Mouse (Mus musculus): ENCODE measurements around the gene Slc27a1. TPM values are rescaled to one million over a fixed set of nuclear protein-coding genes. Genes with fewer than 3 reads are reported as not detected.

Slc27a1 gene
- total RNA-seq, 2 experiments from 2014 or later: 141 to 234 TPM

GRCm38 (mm10) chr8:71579009-71579408 lies 10.3 kb downstream of the Slc27a1 start:
- DNase-seq (ENCODE audit: low spot score in 2 of 2): no peak

- DNase-seq (ENCODE audit: low spot score in 2 of 2): no peak
Observed at GRCm38 (mm10) chr8:71579476-71579875, 10.8 kb downstream of the Slc27a1 start.

GRCm38 (mm10) chr8:71580201-71580600 lies 11.5 kb downstream of the Slc27a1 start:
- DNase-seq (ENCODE audit: low spot score in 2 of 2): no peak

GRCm38 (mm10) chr8:71586891-71587290 lies 18.2 kb downstream of the Slc27a1 start:
- peak in 1 of 2 experiments; percentile 60 for DNase-seq (ENCODE audit: low spot score in 2 of 2)

- no peak for DNase-seq (ENCODE audit: low spot score in 2 of 2)
Observed at GRCm38 (mm10) chr8:71588762-71589161, 20.1 kb downstream of the Slc27a1 start.

GRCm38 (mm10) chr8:71591017-71591416 lies 22.3 kb downstream of the Slc27a1 start:
- DNase-seq (ENCODE audit: low spot score in 2 of 2): no peak

- DNase-seq (ENCODE audit: low spot score in 2 of 2): peak; percentile 95 to 97
Observed at GRCm38 (mm10) chr8:71591471-71592373, 23.0 kb downstream of the Slc27a1 start, which contains the start of gene Pgls. TSS of gene Pgls (plus strand) at chr8:71592176.

- peak; percentile 77 to 78 for DNase-seq (ENCODE audit: low spot score in 2 of 2)
Observed at GRCm38 (mm10) chr8:71592374-71593170, 23.9 kb downstream of the Slc27a1 start.

- DNase-seq (ENCODE audit: low spot score in 2 of 2): no peak
Observed at GRCm38 (mm10) chr8:71593556-71594323, 25.1 kb downstream of the Slc27a1 start.

GRCm38 (mm10) chr8:71594324-71594722 lies 25.6 kb downstream of the Slc27a1 start:
- DNase-seq (ENCODE audit: low spot score in 2 of 2): no peak

GRCm38 (mm10) chr8:71595862-71596261 lies 27.2 kb downstream of the Slc27a1 start:
- peak; percentile 93 for DNase-seq (ENCODE audit: low spot score in 2 of 2)

- DNase-seq (ENCODE audit: low spot score in 2 of 2): no peak
Observed at GRCm38 (mm10) chr8:71596384-71596783, 27.7 kb downstream of the Slc27a1 start.

- no peak for DNase-seq (ENCODE audit: low spot score in 2 of 2)
Observed at GRCm38 (mm10) chr8:71596798-71597197, 28.1 kb downstream of the Slc27a1 start.

GRCm38 (mm10) chr8:71597451-71597850 lies 28.8 kb downstream of the Slc27a1 start, which contains the start of gene Fam129c:
TSS of gene Fam129c (plus strand) at chr8:71597648.
- no peak for DNase-seq (ENCODE audit: low spot score in 2 of 2)

GRCm38 (mm10) chr8:71598375-71598774 lies 29.7 kb downstream of the Slc27a1 start:
- DNase-seq (ENCODE audit: low spot score in 2 of 2): no peak

GRCm38 (mm10) chr8:71598841-71599240 lies 30.2 kb downstream of the Slc27a1 start:
- DNase-seq (ENCODE audit: low spot score in 2 of 2): no peak

- no peak for DNase-seq (ENCODE audit: low spot score in 2 of 2)
Observed at GRCm38 (mm10) chr8:71601939-71602665, 33.4 kb downstream of the Slc27a1 start.

GRCm38 (mm10) chr8:71602666-71603334 lies 34.1 kb downstream of the Slc27a1 start:
- DNase-seq (ENCODE audit: low spot score in 2 of 2): peak; percentile 57

GRCm38 (mm10) chr8:71604021-71604420 lies 35.3 kb downstream of the Slc27a1 start:
- DNase-seq (ENCODE audit: low spot score in 2 of 2): no peak

Data from adrenal gland, adult 18-20 months (tissue).